Mouse (Mus musculus) neural tube, embryonic 15.5 days (tissue): Measurements from ENCODE around the gene Kcnk10. TPM values are rescaled to one million over a fixed set of nuclear protein-coding genes. Genes with fewer than 3 reads are reported as not detected.
"Not testable (repeated sequence)": the region's sequence is repeated elsewhere in the genome, so short reads cannot be mapped to it uniquely, and the experiment has no call there.

Experiments
- ATAC-seq: fragments of 200-750 bp; cut with Nextera tagmentation; 2 replicates; pipeline ENCODE4 v1.8.0; 2017; ENCODE audit warnings: mild to moderate bottlenecking, moderate TSS enrichment, moderate library complexity; ENCODE audit not compliant: low FRiP score
- H3K27ac ChIP-seq: fragments of 300-500 bp; sonication (generic); replicated peaks from 2 replicates; pipeline ENCODE4 v1.5.1; 2015; ENCODE audit warnings: mild to moderate bottlenecking, inconsistent platforms
- H3K27me3 ChIP-seq: fragments of 300-500 bp; sonication (generic); replicated peaks from 2 replicates; pipeline ENCODE4 v1.6.1; 2015; ENCODE audit warnings: inconsistent platforms
- H3K36me3 ChIP-seq: fragments of 300-500 bp; sonication (generic); 2 replicates; pipeline ENCODE4 v1.6.1; 2015; ENCODE audit warnings: inconsistent platforms
- H3K4me1 ChIP-seq: fragments of 300-500 bp; sonication (generic); 2 replicates; pipeline ENCODE4 v1.6.1; 2015; ENCODE audit warnings: inconsistent platforms
- H3K4me2 ChIP-seq: fragments of 300-500 bp; sonication (generic); 2 replicates; pipeline ENCODE4 v1.6.1; 2015; ENCODE audit warnings: inconsistent platforms, mild to moderate bottlenecking, moderate library complexity
- H3K4me3 ChIP-seq: fragments of 300-500 bp; sonication (generic); replicated peaks from 2 replicates; pipeline ENCODE4 v1.5.1; 2015; ENCODE audit warnings: mild to moderate bottlenecking, inconsistent platforms
- H3K9ac ChIP-seq: fragments of 300-500 bp; sonication (generic); replicated peaks from 2 replicates; pipeline ENCODE4 v1.6.1; 2015; ENCODE audit warnings: mild to moderate bottlenecking, inconsistent platforms
- H3K9me3 ChIP-seq: fragments of 300-500 bp; sonication (generic); replicated peaks from 2 replicates; pipeline ENCODE4 v1.6.1; 2016; ENCODE audit warnings: inconsistent platforms
- WGBS: fragments of 180-500 bp; shearing (Covaris S2); methylation state at CpG from one replicate; pipeline ENCODE4 v1.1.7; 2015; ENCODE audit warnings: mixed read lengths; 5-methylcytosine and 5-hydroxymethylcytosine counted together
- polyA plus RNA-seq: library from polyadenylated mRNA; unstranded; fragments of >200 nt; fragmentation: Nextera tagmentation; extraction: Ambion mirVana; gene quantifications from 2 replicates; pipeline ENCODE4 v1.2.1, GENCODE M21; 2015

Kcnk10 gene
- 30.0 and 31.5 TPM in 2 replicates for polyA plus RNA-seq

- H3K9me3 ChIP-seq: no peaks in the 10 kb centered on the region
- H3K4me2 ChIP-seq: peak within 1 kb of the TSS; percentile 89
- H3K9ac ChIP-seq: peak within 1 kb of the TSS; percentile 42
- no peak for ATAC-seq
- H3K4me3 ChIP-seq: peak within 1 kb of the TSS; percentile 44
- H3K36me3 ChIP-seq: no peaks in the 10 kb centered on the region
- no peaks in the 10 kb centered on the region for H3K27me3 ChIP-seq
- under 1% methylated on average over 22 of the region's 22 CpGs for WGBS
- peaks cover 26% of the 10 kb centered on the region for H3K4me1 ChIP-seq
- peak within 1 kb of the TSS; percentile 48; the same call in 1 of the 2 replicates for H3K27ac ChIP-seq
Observed at GRCm38 (mm10) chr12:98577861-98578360, at the start of gene Kcnk10. Kcnk10 (minus strand) TSS chr12:98578310.

- 4% methylated on average over 32 of the region's 32 CpGs for WGBS
- no peaks in the 10 kb centered on the region for H3K36me3 ChIP-seq
- 0 out of 2 replicates have a peak, but pooled peaks cover 3% of the 10 kb centered on the region for H3K9me3 ChIP-seq
- peak within 1 kb of the TSS; percentile 60 for H3K27ac ChIP-seq
- H3K9ac ChIP-seq: peak within 1 kb of the TSS; percentile 69
- H3K4me3 ChIP-seq: peak within 1 kb of the TSS; percentile 63
- peak within 1 kb of the TSS; percentile 71 for H3K4me2 ChIP-seq
- no peaks in the 10 kb centered on the region for H3K27me3 ChIP-seq
- peaks cover 16% of the 10 kb centered on the region for H3K4me1 ChIP-seq
- ATAC-seq: peak; percentile 95
Observed at GRCm38 (mm10) chr12:98627392-98628259, 49.5 kb upstream of the Kcnk10 start, which contains the start of gene Spata7. Spata7 (plus strand) TSS chr12:98628157.

DNA sequence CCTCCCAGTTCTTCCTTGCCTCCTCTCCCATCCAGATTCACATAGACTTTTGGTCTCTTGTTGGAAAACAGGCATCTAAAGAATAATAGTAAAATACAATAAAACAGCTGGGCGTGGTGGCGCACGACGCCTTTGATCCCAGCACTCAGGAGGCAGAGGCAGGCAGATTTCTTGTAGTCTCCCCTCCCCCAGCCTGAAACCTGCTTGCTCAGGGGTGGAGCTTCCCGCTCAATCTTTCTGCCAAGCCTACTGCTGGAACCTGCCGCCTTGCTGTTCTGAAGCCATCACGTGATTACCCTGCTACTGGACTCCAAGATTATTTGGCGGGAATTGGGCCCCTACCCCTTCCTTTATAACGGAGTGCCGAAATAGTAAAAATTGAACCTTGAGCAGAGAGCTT lies 45.2 kb upstream of the Kcnk10 start:
- not testable (repeated sequence) for H3K36me3 ChIP-seq, H3K4me2 ChIP-seq, H3K27me3 ChIP-seq, H3K27ac ChIP-seq, H3K4me3 ChIP-seq, ATAC-seq, H3K9me3 ChIP-seq, H3K4me1 ChIP-seq, H3K9ac ChIP-seq
- WGBS: 91% methylated on average over 10 of the region's 10 CpGs

DNA sequence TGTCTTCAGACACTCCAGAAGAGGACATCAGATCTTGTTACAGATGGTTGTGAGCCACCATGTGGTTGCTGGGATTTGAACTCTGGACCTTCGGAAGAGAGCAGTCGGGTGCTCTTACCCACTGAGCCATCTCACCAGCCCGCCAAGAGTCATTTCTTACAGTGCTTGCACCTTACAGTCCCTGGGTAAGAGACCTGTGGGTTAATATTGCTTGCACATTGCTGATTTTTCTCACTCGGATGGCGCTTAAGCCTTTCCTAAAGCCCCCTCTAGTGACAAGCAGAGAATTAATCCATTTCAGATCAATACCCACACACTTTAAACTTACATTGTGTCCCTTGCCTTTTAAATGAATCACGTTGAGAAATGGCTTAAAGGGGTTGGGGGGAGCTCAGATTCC lies 42.8 kb upstream of the Kcnk10 start:
- not testable (repeated sequence) for ATAC-seq, H3K4me1 ChIP-seq, H3K4me2 ChIP-seq, H3K36me3 ChIP-seq, H3K4me3 ChIP-seq, H3K27me3 ChIP-seq, H3K27ac ChIP-seq, H3K9me3 ChIP-seq, H3K9ac ChIP-seq
- WGBS: 35% methylated on average over 6 of the region's 6 CpGs

- Histone ChIP-seq H3K4me3 (no peak overlapping the region), H3K9ac (no peak overlapping the region), H3K27ac (no peak overlapping the region), H3K4me1 (peaks cover 8% of the 10 kb centered on the region), H3K27me3 (no peaks in the 10 kb centered on the region), H3K9me3 (no peaks in the 10 kb centered on the region), H3K4me2 (no peak overlapping the region), H3K36me3 (no peaks in the 10 kb centered on the region)
- no peak for ATAC-seq
- WGBS: 49% methylated on average over 2 of the region's 2 CpGs
Observed at GRCm38 (mm10) chr12:98619496-98619895, 41.4 kb upstream of the Kcnk10 start.

DNA sequence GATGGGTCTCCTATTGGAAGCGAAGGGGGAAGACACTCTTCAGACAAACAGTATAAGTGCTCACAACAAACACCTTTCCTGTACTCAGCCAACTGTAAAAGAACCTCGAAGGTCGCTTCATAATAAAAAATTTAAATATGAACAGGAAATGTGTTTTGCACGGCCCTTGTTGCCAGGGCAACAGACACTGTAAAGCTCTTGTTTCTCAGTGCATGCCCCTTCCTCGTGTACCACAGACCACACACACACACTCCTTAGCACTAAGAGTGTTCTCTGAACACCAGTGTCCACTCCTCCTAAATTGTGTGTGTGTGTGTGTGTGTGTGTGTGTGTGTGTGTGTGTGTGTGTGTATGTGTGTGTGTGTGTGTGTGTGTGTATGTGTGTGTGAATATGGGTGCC lies 37.6 kb upstream of the Kcnk10 start:
- Histone ChIP-seq H3K4me3 (no peak overlapping the region), H3K9me3 (no peaks in the 10 kb centered on the region), H3K27ac (peak overlapping the region; percentile 54; the same call in 1 of the 2 replicates), H3K9ac (no peak overlapping the region), H3K4me2 (no peak overlapping the region), H3K36me3 (no peaks in the 10 kb centered on the region), H3K4me1 (peaks cover 8% of the 10 kb centered on the region), H3K27me3 (no peaks in the 10 kb centered on the region)
- no peak for ATAC-seq
- 25% methylated on average over 5 of the region's 5 CpGs for WGBS

- Histone ChIP-seq H3K4me2 (no peak overlapping the region), H3K4me1 (peaks cover 8% of the 10 kb centered on the region), H3K9ac (no peak overlapping the region), H3K36me3 (no peaks in the 10 kb centered on the region), H3K4me3 (no peak overlapping the region), H3K27me3 (no peaks in the 10 kb centered on the region), H3K9me3 (no peaks in the 10 kb centered on the region), H3K27ac (peak overlapping the region; percentile 54; the same call in 1 of the 2 replicates)
- peak; percentile 82 for ATAC-seq
- 37% methylated on average over 3 of the region's 3 CpGs for WGBS
Observed at GRCm38 (mm10) chr12:98614910-98615508, 36.9 kb upstream of the Kcnk10 start.

- Histone ChIP-seq H3K4me3 (no peak overlapping the region), H3K9me3 (no peaks in the 10 kb centered on the region), H3K27ac (no peak overlapping the region), H3K9ac (no peak overlapping the region), H3K4me1 (peaks cover 2% of the 10 kb centered on the region), H3K4me2 (no peak overlapping the region), H3K27me3 (no peaks in the 10 kb centered on the region), H3K36me3 (no peaks in the 10 kb centered on the region)
- ATAC-seq: no peak
- WGBS: 79% methylated on average over 3 of the region's 3 CpGs
Observed at GRCm38 (mm10) chr12:98610341-98610740, 32.2 kb upstream of the Kcnk10 start.

DNA sequence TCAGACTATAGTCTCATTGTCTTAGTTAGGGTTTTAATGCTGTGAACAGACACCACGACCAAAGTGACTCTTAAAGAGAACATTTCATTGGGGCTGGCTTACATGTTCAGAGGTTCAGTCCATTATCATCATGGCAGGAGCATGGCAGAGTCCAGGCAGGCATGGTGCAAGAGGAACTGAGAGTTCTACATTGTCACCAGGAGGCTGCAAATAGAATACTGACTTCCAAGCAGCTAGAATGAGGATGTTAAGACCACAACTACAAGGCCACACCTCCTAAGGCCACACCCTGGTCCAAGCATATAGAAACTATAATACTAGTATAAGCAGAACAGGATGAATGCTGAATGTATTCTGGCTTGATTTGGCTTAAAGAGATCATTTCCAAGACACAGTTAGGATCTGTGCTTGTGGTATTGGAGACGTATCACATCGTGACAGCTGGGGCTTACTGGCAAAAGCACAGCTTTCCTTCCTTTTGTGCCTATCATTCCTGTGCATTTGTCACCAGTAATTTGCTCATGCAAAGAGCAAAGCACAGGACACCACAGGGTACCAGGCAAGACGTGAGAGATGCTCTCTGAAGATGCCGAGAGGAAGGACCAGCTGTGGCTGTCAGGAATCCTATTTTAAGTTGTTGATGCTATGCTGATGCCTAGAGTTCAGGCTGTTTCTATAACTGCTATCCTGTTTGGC lies 28.6 kb upstream of the Kcnk10 start:
- 72% methylated on average over 5 of the region's 5 CpGs for WGBS
- no peaks in the 10 kb centered on the region for H3K4me1 ChIP-seq
- no peaks in the 10 kb centered on the region for H3K36me3 ChIP-seq
- H3K9me3 ChIP-seq: no peaks in the 10 kb centered on the region
- no peak for ATAC-seq
- H3K9ac ChIP-seq: no peak overlapping the region
- no peak overlapping the region for H3K4me2 ChIP-seq
- H3K27me3 ChIP-seq: no peaks in the 10 kb centered on the region
- H3K27ac ChIP-seq: no peak overlapping the region
- no peak overlapping the region for H3K4me3 ChIP-seq

DNA sequence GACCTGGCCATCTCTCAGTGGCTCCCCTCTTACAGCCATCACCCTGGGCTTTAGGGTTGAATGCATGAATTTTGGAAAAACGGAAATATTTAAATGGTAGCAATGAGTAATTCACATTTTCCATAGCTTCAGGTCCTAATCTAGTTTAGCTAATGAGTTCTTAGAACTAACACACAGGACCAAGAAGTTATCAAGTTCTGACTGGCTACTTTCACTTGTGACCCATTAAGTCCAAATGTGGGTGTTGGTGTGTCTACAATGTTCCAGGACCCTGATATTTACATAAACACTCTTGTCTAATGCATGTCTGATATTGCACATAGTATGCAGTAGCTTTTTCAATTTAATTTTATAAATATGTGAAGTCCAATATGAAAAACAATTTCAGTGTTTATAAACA lies 27.2 kb upstream of the Kcnk10 start:
- Histone ChIP-seq H3K4me3 (no peak overlapping the region), H3K4me2 (no peak overlapping the region), H3K36me3 (no peaks in the 10 kb centered on the region), H3K27ac (no peak overlapping the region), H3K4me1 (no peaks in the 10 kb centered on the region), H3K9me3 (no peaks in the 10 kb centered on the region), H3K27me3 (no peaks in the 10 kb centered on the region), H3K9ac (no peak overlapping the region)
- 83% methylated on average over 1 of the region's 1 CpGs for WGBS
- no peak for ATAC-seq

GRCm38 (mm10) chr12:98602114-98602513 lies 24.0 kb upstream of the Kcnk10 start:
- Histone ChIP-seq H3K36me3 (no peaks in the 10 kb centered on the region), H3K4me2 (no peak overlapping the region), H3K9ac (no peak overlapping the region), H3K27me3 (no peaks in the 10 kb centered on the region), H3K4me1 (no peaks in the 10 kb centered on the region), H3K27ac (no peak overlapping the region), H3K9me3 (0 out of 2 replicates have a peak, but pooled peaks cover 5% of the 10 kb centered on the region), H3K4me3 (no peak overlapping the region)
- WGBS: 53% methylated on average over 6 of the region's 6 CpGs
- no peak for ATAC-seq
